Mouse (Mus musculus): Measurements from ENCODE around the gene Dnpep. TPM values are rescaled to one million over a fixed set of nuclear protein-coding genes. Genes with fewer than 3 reads are reported as not detected.

Dnpep gene
- polyA plus RNA-seq, 1 experiment from 2014 or later = 28.9 TPM

GRCm38 (mm10) chr1:75262969-75263951 is 54.5 kb downstream of the Dnpep start:
- Histone ChIP-seq H3K79me2 (ENCODE audit: inconsistent target) (no peaks in the 10 kb centered on the region), H3K4me3 (ENCODE audit: inconsistent target) (no peak overlapping the region), H3K27ac (no peak overlapping the region), H3K36me3 (ENCODE audit: inconsistent target) (no peaks in the 10 kb centered on the region)
- 3% methylated on average over 39 of the region's 40 CpGs for WGBS (ENCODE audit: missing documents)

GRCm38 (mm10) chr1:75261278-75261677 is 56.5 kb downstream of the Dnpep start:
- Histone ChIP-seq H3K36me3 (ENCODE audit: inconsistent target) (no peaks in the 10 kb centered on the region), H3K27ac (no peak overlapping the region), H3K79me2 (ENCODE audit: inconsistent target) (no peaks in the 10 kb centered on the region), H3K4me3 (ENCODE audit: inconsistent target) (no peak overlapping the region)

Other genes with a start within 250 kb of the Dnpep start
- 2.1 to 3.5 TPM (median 2.5 TPM) in 3 replicates for gene Nhej1, start 192.8 kb downstream of the Dnpep start, polyA plus RNA-seq (2018)
- not detected in 3 replicates for gene Slc23a3, start 184.1 kb downstream of the Dnpep start, polyA plus RNA-seq (2018)
- 52.3 to 87.8 TPM (median 60.4 TPM) in 3 replicates for gene Cnppd1, start 175.3 kb downstream of the Dnpep start, polyA plus RNA-seq (2018)
- gene Retreg2, start 175.2 kb downstream of the Dnpep start, polyA plus RNA-seq (2018) = 56.8 to 88.1 TPM (median 67.2 TPM) in 3 replicates
- gene Zfand2b, start 149.3 kb downstream of the Dnpep start, polyA plus RNA-seq (2018) = 16.6 to 24.7 TPM (median 21.2 TPM) in 3 replicates
- 5.1 to 12.7 TPM (median 6.4 TPM) in 3 replicates for gene Abcb6, start 137.6 kb downstream of the Dnpep start, polyA plus RNA-seq (2018)
- gene Ankzf1, start 125.8 kb downstream of the Dnpep start, polyA plus RNA-seq (2018) = 7.3 to 11.6 TPM (median 9.2 TPM) in 3 replicates
- 9.0 to 21.6 TPM (median 10.2 TPM) in 3 replicates for gene Atg9a, start 125.8 kb downstream of the Dnpep start, polyA plus RNA-seq (2018)
- 9.8 to 15.2 TPM (median 13.2 TPM) in 3 replicates for gene Glb1l, start 107.2 kb downstream of the Dnpep start, polyA plus RNA-seq (2018)
- gene Stk16, start 107.2 kb downstream of the Dnpep start, polyA plus RNA-seq (2018) = 31.1 to 48.8 TPM (median 46.3 TPM) in 3 replicates
- gene Tuba4a, start 98.1 kb downstream of the Dnpep start, polyA plus RNA-seq (2018) = 23.4 to 32.3 TPM (median 23.9 TPM) in 3 replicates
- not detected in 3 replicates for gene A630095N17Rik, start 85.9 kb downstream of the Dnpep start, polyA plus RNA-seq (2018)
- 9.7 to 10.3 TPM (median 10.1 TPM) in 3 replicates for gene Dnajb2, start 81.6 kb downstream of the Dnpep start, polyA plus RNA-seq (2018)
- 0.04 to 0.26 TPM in 2 of 3 replicates, not detected in the other for gene Ptprn, start 53.5 kb downstream of the Dnpep start, polyA plus RNA-seq (2018)
- not detected in 3 replicates for gene Resp18, start 39.6 kb downstream of the Dnpep start, polyA plus RNA-seq (2018)
- gene Des, start 42.3 kb upstream of the Dnpep start, polyA plus RNA-seq (2018) = not detected in 3 replicates
- gene Speg, start 57.3 kb upstream of the Dnpep start, polyA plus RNA-seq (2018) = 98.9 to 144 TPM (median 121 TPM) in 3 replicates
- 36.3 to 56.6 TPM (median 40.3 TPM) in 3 replicates for gene Gmppa, start 117.9 kb upstream of the Dnpep start, polyA plus RNA-seq (2018)
- gene Asic4, start 132.4 kb upstream of the Dnpep start, polyA plus RNA-seq (2018) = not detected in 3 replicates
- gene Chpf, start 161.3 kb upstream of the Dnpep start, polyA plus RNA-seq (2018) = 0.09 to 0.14 TPM (median 0.12 TPM) in 3 replicates
- gene Tmem198, start 161.5 kb upstream of the Dnpep start, polyA plus RNA-seq (2018) = not detected in 3 replicates
- not detected in 3 replicates for gene Obsl1, start 188.5 kb upstream of the Dnpep start, polyA plus RNA-seq (2018)
- not detected in 3 replicates for gene Inha, start 189.1 kb upstream of the Dnpep start, polyA plus RNA-seq (2018)
- 14.6 to 47.0 TPM (median 35.6 TPM) in 3 replicates for gene Stk11ip, start 203.5 kb upstream of the Dnpep start, polyA plus RNA-seq (2018)
- 0.41 to 1.3 TPM (median 0.47 TPM) in 3 replicates for gene Slc4a3, start 228.3 kb upstream of the Dnpep start, polyA plus RNA-seq (2018)

Data from macrophage (primary cell).